Mouse (Mus musculus) testis, postnatal 14 days (tissue): ENCODE results near the gene Vdr.
A peak's percentile ranks its signal among the peaks of the same experiment; 100 is the strongest.

Source experiments
- DNase-seq: peaks from one replicate; pipeline ENCODE4 v3.0.0; 2021; ENCODE audit warnings: low spot score

Gene Vdr

DNA sequence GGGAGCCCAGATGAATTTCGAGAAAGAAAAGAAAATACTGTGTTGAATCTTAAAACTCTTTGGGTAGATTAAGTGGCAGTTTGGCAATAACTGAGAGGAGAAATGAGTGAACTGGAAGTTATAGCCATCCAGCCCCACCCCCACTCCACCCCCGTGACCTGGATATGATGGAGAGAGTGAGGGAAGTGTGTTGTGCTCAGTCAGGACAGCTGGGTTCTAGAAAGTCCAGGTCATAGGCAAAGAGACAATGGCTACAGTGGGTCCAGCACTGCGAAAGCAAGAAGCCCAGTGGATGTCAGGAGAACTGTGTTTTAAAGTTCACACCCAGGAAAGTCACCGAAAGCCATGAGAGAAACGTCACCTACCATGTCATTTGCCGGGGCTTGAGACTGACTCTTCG, 8.8 kb upstream of the Vdr start:
- DNase-seq, result no peak

GRCm38 (mm10) chr15:97917994-97918393, 7.6 kb upstream of the Vdr start:
- DNase-seq, result no peak

- no peak for DNase-seq
Measured at GRCm38 (mm10) chr15:97914331-97914747, 3.9 kb upstream of the Vdr start.

- DNase-seq, result peak; percentile 67
Measured at GRCm38 (mm10) chr15:97907801-97908751, 2.4 kb downstream of the Vdr start.

GRCm38 (mm10) chr15:97907202-97907601, 3.2 kb downstream of the Vdr start:
- no peak for DNase-seq

DNA sequence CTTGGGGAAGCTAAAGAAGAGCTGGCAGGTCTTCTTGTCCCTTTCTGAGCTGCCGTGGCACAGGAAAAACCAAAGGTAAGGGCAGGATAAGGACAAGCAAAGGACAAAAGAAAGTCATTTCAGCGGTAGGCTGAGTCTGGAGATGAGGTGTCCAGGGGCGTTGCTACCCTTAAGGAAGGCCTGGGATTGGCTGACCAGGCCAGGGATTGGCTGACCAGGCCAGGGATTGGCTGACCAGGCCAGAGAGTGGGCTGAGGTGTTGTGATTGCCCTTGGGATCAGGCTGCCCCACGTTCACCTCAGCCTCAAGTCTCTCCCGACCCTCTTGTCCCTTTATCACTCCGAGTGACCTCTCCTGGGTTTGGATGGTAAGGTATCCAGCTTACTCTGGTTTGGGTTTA, 5.1 kb downstream of the Vdr start:
- no peak for DNase-seq

- no peak for DNase-seq
Measured at GRCm38 (mm10) chr15:97904339-97904991, 6.0 kb downstream of the Vdr start.

- no peak for DNase-seq
Measured at GRCm38 (mm10) chr15:97903261-97904009, 7.0 kb downstream of the Vdr start.

GRCm38 (mm10) chr15:97900991-97901390, 9.4 kb downstream of the Vdr start:
- no peak for DNase-seq

GRCm38 (mm10) chr15:97900336-97900912, 10.0 kb downstream of the Vdr start:
- peak; percentile 67 for DNase-seq

GRCm38 (mm10) chr15:97899714-97900113, 10.7 kb downstream of the Vdr start:
- no peak for DNase-seq

- no peak for DNase-seq
Measured at GRCm38 (mm10) chr15:97898791-97899190, 11.6 kb downstream of the Vdr start.

DNA sequence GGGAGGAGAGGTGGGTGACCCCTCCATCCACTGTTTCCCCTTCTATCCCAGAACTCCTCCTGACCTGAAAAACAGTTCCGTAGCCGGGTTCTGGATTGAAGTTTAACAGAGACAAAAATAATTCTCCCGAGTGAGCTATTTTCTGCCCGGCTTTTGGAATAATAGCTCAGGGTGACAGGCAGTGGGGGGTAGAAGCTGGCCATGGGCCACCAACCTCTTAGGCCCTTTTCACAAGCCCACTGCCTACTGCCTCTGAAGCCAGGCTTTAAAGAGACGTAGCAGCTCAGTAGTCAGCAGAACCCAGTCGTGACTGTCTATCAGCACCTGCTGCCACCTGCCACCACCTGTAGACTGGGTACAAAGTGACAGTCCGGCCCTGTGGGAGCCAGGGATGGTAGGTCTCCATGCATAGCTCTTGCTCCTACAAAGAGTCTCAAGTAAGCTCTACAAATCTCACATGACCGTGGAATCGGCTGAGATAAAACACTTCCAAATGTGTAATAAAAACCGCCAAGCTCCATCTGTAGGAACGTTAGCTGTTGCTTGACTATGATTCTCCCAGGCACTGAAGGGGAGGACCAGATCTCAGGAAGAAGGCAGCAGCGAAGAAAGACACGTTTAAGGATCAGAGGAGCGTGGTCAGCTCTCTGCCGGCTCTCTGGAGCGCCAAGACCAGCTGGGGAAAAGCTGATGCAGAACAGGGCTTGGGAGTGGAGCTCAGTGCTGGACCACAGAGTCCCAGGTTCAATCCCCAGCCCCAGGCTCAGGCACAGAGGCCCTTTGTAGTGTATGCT, 13.4 kb downstream of the Vdr start:
- DNase-seq, result no peak

- DNase-seq, result no peak
Measured at GRCm38 (mm10) chr15:97896347-97896746, 14.1 kb downstream of the Vdr start.

- DNase-seq, result no peak
Measured at GRCm38 (mm10) chr15:97895847-97896246, 14.6 kb downstream of the Vdr start.

DNA sequence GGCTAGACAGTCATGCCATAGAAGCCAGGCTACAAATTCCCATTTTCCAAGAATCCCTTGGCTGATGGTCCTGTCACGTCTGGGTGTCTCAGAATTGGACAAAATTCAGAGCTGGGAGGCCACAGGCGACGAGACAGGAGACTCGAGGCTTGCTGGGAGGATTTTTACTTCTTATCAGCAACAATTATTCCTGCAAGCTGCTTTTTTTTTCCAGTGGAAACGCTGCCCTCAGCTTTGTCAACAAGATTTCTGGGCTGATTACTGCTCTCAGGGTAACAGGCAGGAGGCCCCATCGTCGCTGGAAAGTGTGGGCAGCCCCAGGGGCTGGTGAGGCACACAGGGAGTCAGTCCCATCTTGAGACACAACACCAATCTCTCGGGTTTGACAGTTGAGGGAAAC, 17.9 kb downstream of the Vdr start:
- no peak for DNase-seq

DNA sequence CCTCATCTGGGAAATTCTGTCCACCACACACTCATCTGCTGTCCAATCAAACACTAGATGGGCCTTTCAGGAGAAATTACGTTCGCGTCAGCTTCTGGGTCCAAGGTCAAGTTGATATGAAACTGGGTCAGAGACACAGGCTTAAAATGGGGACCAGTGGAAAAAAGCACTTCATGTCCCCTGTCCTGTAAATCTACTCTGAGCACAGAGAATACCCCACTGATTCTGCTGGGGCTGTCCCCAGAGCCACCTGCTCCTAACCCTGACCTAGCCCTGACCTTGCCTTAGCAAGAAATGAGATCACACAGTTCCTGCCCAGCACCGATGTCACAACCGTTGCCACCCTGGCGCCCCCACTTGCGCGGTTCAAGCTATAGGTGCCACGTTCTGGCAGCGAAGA, 20.0 kb downstream of the Vdr start:
- no peak for DNase-seq

GRCm38 (mm10) chr15:97890017-97890416, 20.4 kb downstream of the Vdr start:
- no peak for DNase-seq

DNA sequence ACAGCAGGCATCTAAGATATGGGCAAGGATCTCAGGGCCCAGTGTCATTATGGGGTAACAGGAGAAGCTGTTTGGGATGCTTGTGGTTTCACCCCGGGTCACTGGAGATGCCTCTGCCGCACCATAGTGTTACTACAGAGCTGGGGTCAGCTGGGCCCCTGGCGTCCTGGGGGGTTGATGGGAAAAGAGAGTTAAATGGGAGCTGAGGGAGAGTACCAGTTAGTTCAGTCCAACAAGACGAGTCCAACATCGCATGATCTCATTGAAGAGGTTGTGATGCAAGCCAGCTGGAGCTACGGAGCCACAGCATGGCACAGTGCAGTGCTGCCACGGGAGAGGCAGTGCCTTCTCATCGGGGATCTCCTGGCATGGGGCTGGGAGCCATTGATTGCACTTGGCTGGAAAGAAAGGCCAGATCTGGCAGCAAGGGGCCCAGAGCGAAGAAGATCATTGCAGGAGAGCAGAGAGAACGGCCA, 22.9 kb downstream of the Vdr start:
- DNase-seq, result no peak

GRCm38 (mm10) chr15:97881423-97881822, 29.0 kb downstream of the Vdr start:
- DNase-seq, result no peak

DNA sequence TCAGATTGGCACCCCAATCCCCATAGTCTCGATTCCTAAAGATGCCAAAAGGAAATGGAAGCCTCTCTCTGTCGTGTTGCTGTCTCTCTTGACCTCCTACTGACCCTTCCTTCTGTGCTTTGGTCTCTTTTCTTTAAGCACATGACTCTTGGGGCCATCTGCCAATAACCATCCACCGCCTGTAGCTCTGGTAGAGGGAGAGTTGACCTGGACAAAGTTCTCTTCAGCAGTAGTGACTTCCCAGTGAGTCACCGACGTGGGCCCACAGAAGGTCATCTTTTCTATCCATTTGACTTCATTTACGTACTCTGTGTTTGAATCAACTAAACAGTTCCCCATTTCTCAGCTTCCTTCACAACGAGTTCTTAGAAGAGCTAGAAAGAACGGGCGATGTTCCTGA, 30.0 kb downstream of the Vdr start:
- no peak for DNase-seq
